Mouse (Mus musculus) liver, embryonic 11.5 days (tissue): Measurements from ENCODE around the gene Pdzrn3. TPM values are rescaled to one million over a fixed set of nuclear protein-coding genes. Genes with fewer than 3 reads are reported as not detected.

Experiments used
- ATAC-seq: fragments of 200-750 bp; cut with Nextera tagmentation; replicated peaks from 2 replicates; pipeline ENCODE4 v1.8.0; 2017; ENCODE audit warnings: moderate number of reproducible peaks, mild to moderate bottlenecking, moderate TSS enrichment, moderate library complexity; ENCODE audit not compliant: low FRiP score
- DNase-seq: peaks from one replicate; pipeline ENCODE4 v3.0.0-alpha.2; 2017; ENCODE audit warnings: low spot score
- H3K27ac ChIP-seq: fragments of 300-500 bp; sonication (generic); 2 replicates; pipeline ENCODE4 v1.5.1; 2014; ENCODE audit warnings: mild to moderate bottlenecking, low read depth, low read length, control low read depth
- H3K27me3 ChIP-seq: fragments of 300-500 bp; sonication (generic); replicated peaks from 2 replicates; pipeline ENCODE4 v1.6.1; 2014; ENCODE audit warnings: low read length, mixed read lengths; ENCODE audit not compliant: control insufficient read depth, insufficient read depth
- H3K36me3 ChIP-seq: fragments of 300-500 bp; sonication (generic); 2 replicates; pipeline ENCODE4 v1.6.1; 2014; ENCODE audit warnings: mild to moderate bottlenecking, low read length, moderate library complexity, mixed read lengths; ENCODE audit not compliant: control insufficient read depth, insufficient read depth
- H3K4me1 ChIP-seq: fragments of 300-500 bp; sonication (generic); replicated peaks from 2 replicates; pipeline ENCODE4 v1.6.1; 2014; ENCODE audit warnings: low read length, mixed read lengths; ENCODE audit not compliant: control insufficient read depth, insufficient read depth
- H3K4me2 ChIP-seq: fragments of 300-500 bp; sonication (generic); 2 replicates; pipeline ENCODE4 v1.6.1; 2014; ENCODE audit warnings: mild to moderate bottlenecking, control low read depth, moderate library complexity
- H3K4me3 ChIP-seq: fragments of 300-500 bp; sonication (generic); 2 replicates; pipeline ENCODE4 v1.5.1; 2014; ENCODE audit warnings: low read depth, low read length, control low read depth
- H3K9ac ChIP-seq: fragments of 300-500 bp; sonication (generic); 2 replicates; pipeline ENCODE4 v1.6.1; 2014; ENCODE audit warnings: low read depth, low read length, control low read depth
- H3K9me3 ChIP-seq: fragments of 300-500 bp; sonication (generic); 2 replicates; pipeline ENCODE4 v1.6.1; 2016; ENCODE audit warnings: low read length, inconsistent platforms, mixed read lengths; ENCODE audit not compliant: control insufficient read depth
- WGBS: fragments of 180-500 bp; shearing (Covaris S2); extraction: QIAGEN DNeasy Blood & Tissue Kit; methylation state at CpG from one replicate; pipeline ENCODE4 v1.1.7; 2014; 5-methylcytosine and 5-hydroxymethylcytosine counted together
- polyA plus RNA-seq: library from polyadenylated mRNA; unstranded; fragments of >200 nt; fragmentation: Nextera tagmentation; extraction: Ambion mirVana; gene quantifications from 2 replicates; pipeline ENCODE4 v1.2.1, GENCODE M21; 2014

Pdzrn3 gene
- polyA plus RNA-seq, 1 experiment from 2014 or later: 4.8 TPM

DNA sequence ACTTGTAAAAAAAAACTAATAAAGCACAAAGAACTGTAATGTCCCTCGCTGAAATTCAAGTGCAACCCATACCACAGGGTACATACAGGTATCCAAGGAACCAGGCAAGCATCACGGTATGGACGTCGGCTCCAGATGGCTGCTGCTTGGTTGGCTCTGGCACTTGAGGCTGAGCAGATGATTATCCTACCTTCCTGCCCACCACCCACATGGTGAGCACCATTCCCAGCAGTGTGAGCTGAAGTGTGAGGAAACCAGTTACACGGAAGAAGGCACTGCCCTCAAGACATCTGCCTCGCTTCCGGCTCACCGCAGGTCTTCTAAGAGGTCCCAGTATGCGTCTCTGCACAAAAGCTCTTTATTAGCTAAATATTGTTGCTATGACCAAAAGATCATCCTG, 67.2 kb downstream of the Pdzrn3 start:
- H3K4me1 ChIP-seq: peaks cover 5% of the 10 kb centered on the region; the same call in 1 of the 2 replicates

DNA sequence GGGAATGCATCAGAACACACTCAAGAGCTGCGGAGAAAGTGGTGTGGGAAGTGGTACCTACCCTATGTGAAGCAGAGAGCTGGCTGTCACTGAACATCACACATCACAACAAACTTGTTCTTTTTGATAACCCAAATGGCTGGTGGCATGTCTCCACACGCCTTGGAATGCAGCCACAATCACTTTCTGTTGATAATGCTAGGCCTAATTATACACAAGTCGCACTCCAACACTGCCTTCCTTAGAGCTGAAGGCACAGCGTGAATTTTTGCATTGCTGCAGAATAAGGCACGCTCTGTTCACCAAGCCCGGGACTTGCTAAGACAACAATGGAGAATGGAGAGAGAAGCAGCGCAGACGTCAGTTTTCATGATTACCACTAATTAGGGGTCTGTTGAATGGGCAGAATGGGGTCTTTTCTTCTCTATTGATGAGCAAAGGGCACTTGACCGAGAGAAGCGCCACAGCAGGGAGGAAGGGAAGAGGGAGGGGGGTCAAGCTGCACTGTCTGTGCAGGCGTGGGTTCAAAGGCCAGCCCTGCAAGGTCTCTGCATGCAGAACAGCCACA, 69.6 kb downstream of the Pdzrn3 start:
- Histone ChIP-seq H3K4me1 (peaks cover 8% of the 10 kb centered on the region; the same call in 1 of the 2 replicates), H3K4me3 (no peak overlapping the region), H3K27me3 (no peaks in the 10 kb centered on the region), H3K27ac (no peak overlapping the region), H3K36me3 (no peaks in the 10 kb centered on the region), H3K9me3 (no peaks in the 10 kb centered on the region), H3K4me2 (no peak overlapping the region), H3K9ac (no peak overlapping the region)
- ATAC-seq (no peak), DNase-seq (no peak)
- 68% methylated on average over 11 of the region's 11 CpGs for WGBS

More for the DNA sequence above, 67.2 kb downstream of the Pdzrn3 start:
- no peak overlapping the region for H3K4me3 ChIP-seq
- H3K27me3 ChIP-seq: no peaks in the 10 kb centered on the region
- ATAC-seq (no peak), DNase-seq (no peak)
- H3K36me3 ChIP-seq: no peaks in the 10 kb centered on the region
- H3K4me2 ChIP-seq: no peak overlapping the region
- no peaks in the 10 kb centered on the region for H3K9me3 ChIP-seq
- H3K9ac ChIP-seq: no peak overlapping the region
- 82% methylated on average over 9 of the region's 9 CpGs for WGBS
- no peak overlapping the region for H3K27ac ChIP-seq

DNA sequence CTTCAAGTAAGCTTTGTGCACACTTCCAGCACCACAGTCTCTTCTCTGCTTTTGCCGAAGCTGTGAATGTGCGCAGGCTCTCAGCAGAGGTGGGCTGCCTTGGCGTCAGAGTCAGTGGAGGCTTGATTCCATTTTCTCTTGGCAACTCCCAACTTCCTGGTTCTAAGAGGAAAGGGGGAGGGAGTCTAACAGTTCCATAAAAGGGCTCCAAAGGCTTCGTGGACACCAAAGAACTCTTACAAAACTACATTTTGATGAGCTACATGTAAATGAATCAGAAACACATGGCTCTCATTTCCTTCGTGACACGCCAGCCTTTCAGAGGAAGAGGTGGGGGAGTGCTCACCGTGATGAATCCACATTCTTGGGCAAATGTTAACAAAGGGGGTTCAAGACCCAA, 70.9 kb downstream of the Pdzrn3 start:
- 66% methylated on average over 7 of the region's 7 CpGs for WGBS
- no peak for DNase-seq
- no peak overlapping the region for H3K27ac ChIP-seq

DNA sequence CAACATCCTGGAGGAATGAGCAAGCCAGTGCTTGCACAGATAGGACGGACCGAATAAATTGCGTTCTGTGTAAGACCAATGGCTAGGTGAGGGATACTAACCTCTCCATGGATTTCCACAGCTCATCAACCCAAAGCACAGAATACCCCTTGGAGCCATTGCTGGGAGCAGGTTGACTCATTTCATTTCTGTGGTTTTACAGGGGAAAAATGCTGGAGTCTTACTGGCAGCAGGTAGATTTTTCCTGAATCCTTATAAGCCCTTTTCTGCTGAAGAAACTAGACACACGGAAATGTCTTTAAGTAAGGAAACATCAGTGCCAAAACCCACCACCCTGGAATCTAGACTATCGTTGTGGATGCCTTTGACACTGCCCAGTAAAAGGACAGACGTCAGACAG, 72.2 kb downstream of the Pdzrn3 start:
- 89% methylated on average over 6 of the region's 6 CpGs for WGBS

More for the DNA sequence above, 70.9 kb downstream of the Pdzrn3 start:
- no peaks in the 10 kb centered on the region for H3K36me3 ChIP-seq
- no peaks in the 10 kb centered on the region for H3K27me3 ChIP-seq
- H3K4me3 ChIP-seq: no peak overlapping the region
- H3K9ac ChIP-seq: no peak overlapping the region
- H3K9me3 ChIP-seq: no peaks in the 10 kb centered on the region
- H3K4me2 ChIP-seq: no peak overlapping the region
- no peak for ATAC-seq
- H3K4me1 ChIP-seq: peaks cover 8% of the 10 kb centered on the region; the same call in 1 of the 2 replicates

DNA sequence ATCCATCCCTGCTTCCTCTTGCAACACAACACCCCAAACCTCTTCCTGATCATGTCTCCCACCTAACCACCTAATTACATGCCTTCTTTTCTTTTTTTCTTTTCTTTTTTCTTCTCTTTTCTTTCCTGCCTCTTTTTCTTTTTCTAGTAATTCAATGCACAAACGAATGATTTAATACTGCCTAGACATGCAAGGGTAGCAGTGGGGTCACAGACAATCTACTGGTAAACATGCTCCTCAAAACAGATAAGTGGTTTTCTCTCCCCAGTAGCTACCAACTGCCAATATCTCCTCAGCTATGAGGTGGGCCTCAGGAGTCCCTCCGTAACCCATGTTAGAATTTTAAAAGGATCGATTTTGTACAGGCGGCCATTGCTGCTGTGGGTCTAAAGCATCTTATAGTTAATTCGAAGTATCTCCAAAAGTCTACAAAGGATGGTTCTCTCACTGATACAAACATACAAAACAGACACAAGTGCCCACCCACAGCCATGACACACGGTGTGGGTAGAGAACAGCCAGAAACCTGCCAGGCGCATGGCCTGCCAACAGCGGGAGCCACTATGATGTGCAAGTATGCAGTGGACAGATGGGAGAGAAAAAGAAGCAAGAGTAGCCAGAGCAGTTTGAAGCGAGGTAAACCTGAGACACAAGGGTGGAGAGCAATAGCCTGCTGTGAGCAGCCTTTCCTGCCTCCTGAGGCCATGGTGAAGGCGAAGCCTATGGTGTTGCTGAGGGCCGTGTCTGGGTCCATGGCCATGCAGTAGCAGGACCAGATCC, 73.5 kb downstream of the Pdzrn3 start:
- no peak overlapping the region; the same call in 1 of the 2 replicates for H3K27ac ChIP-seq
- no peaks in the 10 kb centered on the region for H3K36me3 ChIP-seq
- no peak overlapping the region for H3K4me2 ChIP-seq
- WGBS: 88% methylated on average over 11 of the region's 11 CpGs
- DNase-seq: no peak
- H3K9ac ChIP-seq: no peak overlapping the region
- H3K9me3 ChIP-seq: no peaks in the 10 kb centered on the region
- no peaks in the 10 kb centered on the region for H3K27me3 ChIP-seq
- peaks cover 8% of the 10 kb centered on the region; the same call in 1 of the 2 replicates for H3K4me1 ChIP-seq
- ATAC-seq: 0 out of 2 replicates have a peak, but pooled peaks have one; percentile 36
- H3K4me3 ChIP-seq: no peak overlapping the region

More for the DNA sequence above, 72.2 kb downstream of the Pdzrn3 start:
- Histone ChIP-seq H3K27me3 (no peaks in the 10 kb centered on the region), H3K36me3 (no peaks in the 10 kb centered on the region), H3K9ac (no peak overlapping the region), H3K27ac (no peak overlapping the region), H3K4me3 (no peak overlapping the region), H3K9me3 (no peaks in the 10 kb centered on the region), H3K4me1 (peaks cover 8% of the 10 kb centered on the region; the same call in 1 of the 2 replicates), H3K4me2 (no peak overlapping the region)
- DNase-seq (no peak), ATAC-seq (no peak)

DNA sequence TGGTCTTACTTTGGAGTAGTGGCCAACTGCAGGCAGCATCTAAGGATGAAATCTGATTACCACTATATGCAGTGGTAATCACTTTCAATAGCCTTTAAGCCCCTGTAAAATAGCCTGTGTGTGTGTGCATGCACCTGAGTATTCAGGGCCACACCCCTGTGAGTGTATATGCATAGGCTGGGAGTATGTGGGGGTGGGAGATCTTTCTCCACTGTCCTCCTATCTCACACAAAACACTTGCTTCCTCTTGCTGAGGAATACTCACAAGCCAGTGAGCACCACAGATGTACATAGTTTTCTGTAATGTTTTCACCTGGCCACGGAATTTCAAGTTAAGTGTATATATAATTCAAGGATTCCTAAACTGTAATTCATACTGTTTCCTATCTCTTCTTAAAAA, 74.2 kb downstream of the Pdzrn3 start:
- ATAC-seq: peak; percentile 51; the same call in 1 of the 2 replicates
- 67% methylated on average over 1 of the region's 1 CpGs for WGBS
- Histone ChIP-seq H3K9me3 (no peaks in the 10 kb centered on the region), H3K4me2 (no peak overlapping the region), H3K27me3 (no peaks in the 10 kb centered on the region), H3K27ac (no peak overlapping the region), H3K4me3 (no peak overlapping the region), H3K4me1 (peaks cover 6% of the 10 kb centered on the region; the same call in 1 of the 2 replicates), H3K36me3 (no peaks in the 10 kb centered on the region), H3K9ac (no peak overlapping the region)
- DNase-seq: no peak

DNA sequence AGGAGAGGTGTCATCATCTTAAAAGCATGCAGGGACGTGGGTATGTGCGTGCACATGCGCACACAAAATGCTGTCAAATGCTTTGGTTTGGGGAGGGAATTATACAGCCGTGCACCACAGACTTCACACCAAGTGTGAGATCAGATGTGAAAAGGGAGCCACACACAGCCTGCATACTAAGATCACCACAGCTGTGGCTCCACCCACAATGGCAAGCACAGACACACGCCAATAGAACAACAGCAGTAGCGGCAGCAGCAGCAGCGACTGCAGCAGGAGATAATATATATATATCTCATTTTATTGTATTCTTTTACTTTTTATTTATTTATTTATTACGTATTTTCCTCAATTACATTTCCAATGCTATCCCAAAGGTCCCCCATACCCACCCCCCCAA, 76.5 kb downstream of the Pdzrn3 start:
- ATAC-seq (no peak), DNase-seq (no peak)
- WGBS: 89% methylated on average over 8 of the region's 8 CpGs
- no peak overlapping the region for H3K9ac ChIP-seq
- no peaks in the 10 kb centered on the region for H3K36me3 ChIP-seq
- peaks cover 3% of the 10 kb centered on the region; the same call in 1 of the 2 replicates for H3K4me1 ChIP-seq
- H3K27me3 ChIP-seq: no peaks in the 10 kb centered on the region
- no peaks in the 10 kb centered on the region for H3K9me3 ChIP-seq
- H3K4me2 ChIP-seq: no peak overlapping the region
- H3K27ac ChIP-seq: no peak overlapping the region
- no peak overlapping the region for H3K4me3 ChIP-seq

DNA sequence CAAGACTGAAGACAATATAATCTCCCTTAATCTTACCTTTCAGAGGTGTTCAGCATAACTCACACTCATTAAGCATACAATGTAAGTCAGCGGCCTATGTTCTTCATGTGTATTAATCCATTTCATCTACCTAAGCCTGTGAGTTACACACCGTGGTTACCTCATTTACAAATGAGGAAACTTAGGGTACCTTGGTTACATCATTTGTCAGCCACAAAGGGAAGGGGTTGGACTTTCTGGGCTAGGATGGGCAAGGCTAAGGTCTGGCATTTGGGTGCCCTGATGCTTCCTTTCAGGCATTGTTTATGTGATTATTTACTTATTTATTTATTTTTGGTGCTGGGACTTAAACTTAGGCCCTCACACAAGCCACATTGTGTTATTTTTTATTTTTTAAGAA, 78.3 kb downstream of the Pdzrn3 start:
- 90% methylated on average over 2 of the region's 2 CpGs for WGBS
- Histone ChIP-seq H3K27me3 (no peaks in the 10 kb centered on the region), H3K9ac (no peak overlapping the region), H3K27ac (no peak overlapping the region), H3K4me1 (peaks cover 2% of the 10 kb centered on the region; the same call in 1 of the 2 replicates), H3K4me2 (no peak overlapping the region), H3K36me3 (no peaks in the 10 kb centered on the region), H3K9me3 (no peaks in the 10 kb centered on the region), H3K4me3 (no peak overlapping the region)
- ATAC-seq (no peak), DNase-seq (no peak)
